Mouse (Mus musculus) cortical plate, adult 2 months (tissue): ENCODE data around the gene Cldn9.

Experiments used
- CTCF ChIP-seq: fragments of 200-500 bp; IDR thresholded peaks from 2 replicates; pipeline ENCODE4 v1.5.1; 2011; ENCODE audit warnings: mild to moderate bottlenecking, control low read depth, low read length; ENCODE audit not compliant: insufficient read depth; ENCODE audit errors: extremely low read depth
- POLR2A ChIP-seq: fragments of 200-500 bp; IDR thresholded peaks from 2 replicates; pipeline ENCODE4 v1.6.1; 2011; ENCODE audit warnings: mild to moderate bottlenecking, low read length, control low read depth; ENCODE audit not compliant: insufficient read depth; ENCODE audit errors: extremely low read depth

DNA sequence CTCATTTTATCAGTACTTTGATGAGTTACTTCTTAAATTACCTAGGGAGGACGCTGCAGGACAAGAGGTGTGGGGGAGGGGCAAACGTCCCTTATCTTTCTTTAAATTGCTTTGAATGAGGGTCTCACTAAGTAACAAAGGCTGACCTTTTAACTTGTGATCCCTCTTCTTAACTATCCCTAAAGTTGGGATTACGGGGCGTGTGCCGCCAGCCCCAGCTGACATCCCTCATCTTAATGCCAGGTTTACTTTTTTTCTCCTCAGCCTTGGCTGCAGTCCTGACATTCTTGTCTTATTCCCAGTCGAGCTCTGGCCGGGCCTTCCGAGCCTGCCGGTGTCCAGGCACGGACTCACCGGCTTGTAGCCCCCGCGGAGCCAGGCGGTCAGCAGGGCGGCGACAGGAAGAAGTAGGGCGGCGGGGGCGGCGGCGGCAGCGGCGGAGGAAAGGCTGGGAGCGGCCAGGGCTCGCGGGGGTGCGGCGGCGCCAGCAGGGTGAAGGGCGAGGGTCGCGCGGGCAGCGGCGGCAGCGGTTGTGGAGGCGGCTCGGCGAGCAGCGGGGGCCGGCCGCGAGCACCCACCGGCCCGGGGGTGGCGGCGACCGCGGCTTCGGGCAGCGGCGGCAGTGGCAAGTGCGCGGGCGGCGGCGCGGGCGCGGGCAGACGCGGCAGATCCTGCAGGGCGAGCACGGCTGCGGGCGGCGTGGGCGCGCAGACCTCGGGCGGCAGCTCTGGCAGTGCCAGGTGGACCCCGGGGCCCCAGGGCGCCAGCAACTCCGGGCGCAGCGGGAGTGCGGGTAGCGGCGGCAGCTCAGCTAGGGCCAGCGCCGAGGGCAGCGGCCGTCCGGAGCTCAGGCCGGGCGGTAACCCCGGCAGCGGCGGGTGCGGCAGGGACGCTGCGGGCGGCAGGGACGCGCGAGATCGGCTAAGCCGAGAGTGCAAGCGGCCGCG lies 15.6 kb upstream of the Cldn9 start:
- TF ChIP-seq CTCF (no peak), POLR2A (no peak)
